Mouse (Mus musculus): ENCODE measurements at regions not wholly inside any gene's neighbourhood (a gene's known extent, or its start where the extent isn't known, plus 50 kb on each side); places are given as distances from the start of the nearest gene placed in this dataset.

- no peak overlapping the region for H3K4me3 ChIP-seq (ENCODE audit: low read depth, low read length)
- no peaks in the 10 kb centered on the region for H3K27me3 ChIP-seq (ENCODE audit: control insufficient read depth, insufficient read depth, low read length)
- ATAC-seq (ENCODE audit: insufficient number of reproducible peaks, insufficient read depth, low FRiP score, low read depth), result no peak
- H3K27ac ChIP-seq (ENCODE audit: low read length), result no peak overlapping the region
- no peak overlapping the region for H3K4me2 ChIP-seq (replicated peaks; ENCODE audit: low read depth, low read length)
- H3K9ac ChIP-seq (replicated peaks; ENCODE audit: low read depth, low read length), result no peak overlapping the region
- 42% methylated on average over 7 of the region's 7 CpGs for WGBS
- H3K4me1 ChIP-seq (ENCODE audit: control insufficient read depth, insufficient read depth, low read length), result peaks cover 5% of the 10 kb centered on the region; the same call in 1 of the 2 replicates
- H3K36me3 ChIP-seq (ENCODE audit: control insufficient read depth, insufficient read depth, low read length), result no peaks in the 10 kb centered on the region
- H3K9me3 ChIP-seq (ENCODE audit: control insufficient read depth, low read depth, low read length), result no peaks in the 10 kb centered on the region
Observed at GRCm38 (mm10) chr6:31293008-31293407, 105.5 kb upstream of the Mkln1 start.

DNA sequence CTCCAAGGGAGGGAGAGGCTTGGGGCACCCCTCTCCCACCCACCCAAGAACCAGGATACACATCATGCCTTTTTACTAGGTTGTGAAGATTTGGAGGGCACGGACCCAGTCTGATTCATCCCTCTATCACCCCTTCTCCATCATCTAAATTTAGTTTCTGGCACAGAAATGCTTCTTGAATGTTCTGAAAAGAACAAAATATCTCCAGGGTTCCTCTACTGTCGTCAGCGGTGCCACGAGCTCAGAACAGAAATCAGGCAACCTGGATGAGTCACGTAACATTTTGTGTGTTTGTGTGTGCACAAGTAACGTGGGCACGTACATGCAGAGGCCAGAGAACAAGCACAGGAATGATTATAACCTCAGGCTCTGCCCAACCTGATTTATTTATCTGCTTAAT is 99.1 kb upstream of the Mkln1 start:
- Histone ChIP-seq H3K4me2 (replicated peaks; ENCODE audit: low read depth, low read length) (no peak overlapping the region), H3K27me3 (ENCODE audit: control insufficient read depth, insufficient read depth, low read length) (no peaks in the 10 kb centered on the region), H3K27ac (ENCODE audit: low read length) (no peak overlapping the region), H3K4me3 (ENCODE audit: low read depth, low read length) (no peak overlapping the region), H3K9ac (replicated peaks; ENCODE audit: low read depth, low read length) (no peak overlapping the region), H3K36me3 (ENCODE audit: control insufficient read depth, insufficient read depth, low read length) (no peaks in the 10 kb centered on the region), H3K4me1 (ENCODE audit: control insufficient read depth, insufficient read depth, low read length) (no peaks in the 10 kb centered on the region), H3K9me3 (ENCODE audit: control insufficient read depth, low read depth, low read length) (no peaks in the 10 kb centered on the region)
- ATAC-seq (ENCODE audit: insufficient number of reproducible peaks, insufficient read depth, low FRiP score, low read depth), result no peak
- WGBS, result 87% methylated on average over 7 of the region's 7 CpGs

GRCm38 (mm10) chr6:31305736-31306135 is 92.8 kb upstream of the Mkln1 start:
- H3K4me1 ChIP-seq (ENCODE audit: control insufficient read depth, insufficient read depth, low read length), result no peaks in the 10 kb centered on the region
- ATAC-seq (ENCODE audit: insufficient number of reproducible peaks, insufficient read depth, low FRiP score, low read depth), result no peak
- no peaks in the 10 kb centered on the region for H3K9me3 ChIP-seq (ENCODE audit: control insufficient read depth, low read depth, low read length)
- no peaks in the 10 kb centered on the region for H3K36me3 ChIP-seq (ENCODE audit: control insufficient read depth, insufficient read depth, low read length)
- no peaks in the 10 kb centered on the region for H3K27me3 ChIP-seq (ENCODE audit: control insufficient read depth, insufficient read depth, low read length)
- no peak overlapping the region for H3K27ac ChIP-seq (ENCODE audit: low read length)
- H3K4me3 ChIP-seq (ENCODE audit: low read depth, low read length), result no peak overlapping the region
- H3K4me2 ChIP-seq (replicated peaks; ENCODE audit: low read depth, low read length), result no peak overlapping the region
- 64% methylated on average over 5 of the region's 5 CpGs for WGBS
- H3K9ac ChIP-seq (replicated peaks; ENCODE audit: low read depth, low read length), result no peak overlapping the region

DNA sequence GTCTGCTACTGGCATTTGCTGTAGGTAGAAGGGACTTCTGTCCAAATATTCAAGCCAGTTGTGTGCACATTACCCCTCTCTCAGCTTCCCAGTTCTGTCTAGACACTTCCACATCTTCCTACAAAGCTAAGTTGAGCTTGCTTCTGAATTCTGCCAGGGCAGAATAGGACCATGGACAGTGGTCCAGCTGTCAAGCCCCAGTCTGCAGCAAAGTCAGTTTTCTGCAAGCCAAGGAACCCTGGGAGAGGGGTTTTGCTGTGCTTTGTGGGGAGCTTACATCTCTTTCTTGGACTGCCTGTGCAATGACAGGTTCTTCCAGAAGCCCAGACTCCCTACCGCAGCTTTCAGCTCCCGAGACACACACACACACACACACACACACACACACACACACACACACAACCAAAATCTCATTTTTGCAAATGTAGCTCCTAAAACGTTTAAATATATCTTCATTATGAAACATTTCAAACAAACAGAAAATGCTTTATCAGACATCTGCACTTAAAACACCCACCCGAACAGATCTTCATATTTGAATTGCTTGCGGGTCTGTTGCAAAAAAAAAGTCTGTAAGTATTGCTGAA is 91.4 kb upstream of the Mkln1 start:
- WGBS, result 52% methylated on average over 5 of the region's 5 CpGs
- H3K4me3 ChIP-seq (ENCODE audit: low read depth, low read length), result no peak overlapping the region
- no peak overlapping the region for H3K9ac ChIP-seq (replicated peaks; ENCODE audit: low read depth, low read length)
- no peak for ATAC-seq (ENCODE audit: insufficient number of reproducible peaks, insufficient read depth, low FRiP score, low read depth)
- H3K4me1 ChIP-seq (ENCODE audit: control insufficient read depth, insufficient read depth, low read length), result no peaks in the 10 kb centered on the region
- no peaks in the 10 kb centered on the region for H3K27me3 ChIP-seq (ENCODE audit: control insufficient read depth, insufficient read depth, low read length)
- no peaks in the 10 kb centered on the region for H3K36me3 ChIP-seq (ENCODE audit: control insufficient read depth, insufficient read depth, low read length)
- no peak overlapping the region for H3K27ac ChIP-seq (ENCODE audit: low read length)
- no peak overlapping the region for H3K4me2 ChIP-seq (replicated peaks; ENCODE audit: low read depth, low read length)
- no peaks in the 10 kb centered on the region for H3K9me3 ChIP-seq (ENCODE audit: control insufficient read depth, low read depth, low read length)

GRCm38 (mm10) chr6:31307899-31308298 is 90.6 kb upstream of the Mkln1 start:
- Histone ChIP-seq H3K4me3 (ENCODE audit: low read depth, low read length) (no peak overlapping the region), H3K4me1 (ENCODE audit: control insufficient read depth, insufficient read depth, low read length) (no peaks in the 10 kb centered on the region), H3K4me2 (replicated peaks; ENCODE audit: low read depth, low read length) (no peak overlapping the region), H3K9me3 (ENCODE audit: control insufficient read depth, low read depth, low read length) (no peaks in the 10 kb centered on the region), H3K27me3 (ENCODE audit: control insufficient read depth, insufficient read depth, low read length) (no peaks in the 10 kb centered on the region), H3K27ac (ENCODE audit: low read length) (no peak overlapping the region), H3K36me3 (ENCODE audit: control insufficient read depth, insufficient read depth, low read length) (no peaks in the 10 kb centered on the region), H3K9ac (replicated peaks; ENCODE audit: low read depth, low read length) (no peak overlapping the region)
- 25% methylated on average over 4 of the region's 4 CpGs for WGBS
- ATAC-seq (ENCODE audit: insufficient number of reproducible peaks, insufficient read depth, low FRiP score, low read depth), result no peak

DNA sequence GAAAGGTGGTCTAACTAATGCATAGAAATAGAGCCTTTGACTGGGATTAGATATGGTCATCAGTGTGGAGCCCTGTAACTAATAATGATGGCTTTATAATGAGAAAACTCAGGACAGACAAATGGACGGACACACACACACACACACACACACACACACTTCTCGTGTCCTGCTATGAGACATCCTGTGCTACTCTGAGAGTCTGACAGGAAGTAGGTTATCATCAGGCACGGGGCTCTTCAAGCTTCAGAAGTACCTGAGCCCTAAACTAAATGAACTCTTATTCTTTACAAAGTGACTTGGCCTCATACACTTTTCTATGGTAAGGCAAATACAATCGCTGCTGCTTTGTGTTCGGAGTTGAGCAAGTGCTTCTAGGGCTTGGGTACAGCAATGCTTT is 87.9 kb upstream of the Mkln1 start:
- no peak overlapping the region for H3K9ac ChIP-seq (replicated peaks; ENCODE audit: low read depth, low read length)
- no peaks in the 10 kb centered on the region for H3K36me3 ChIP-seq (ENCODE audit: control insufficient read depth, insufficient read depth, low read length)
- 81% methylated on average over 5 of the region's 5 CpGs for WGBS
- H3K27ac ChIP-seq (ENCODE audit: low read length), result no peak overlapping the region
- no peaks in the 10 kb centered on the region for H3K9me3 ChIP-seq (ENCODE audit: control insufficient read depth, low read depth, low read length)
- no peaks in the 10 kb centered on the region for H3K4me1 ChIP-seq (ENCODE audit: control insufficient read depth, insufficient read depth, low read length)
- ATAC-seq (ENCODE audit: insufficient number of reproducible peaks, insufficient read depth, low FRiP score, low read depth), result no peak
- H3K4me3 ChIP-seq (ENCODE audit: low read depth, low read length), result no peak overlapping the region
- H3K4me2 ChIP-seq (replicated peaks; ENCODE audit: low read depth, low read length), result no peak overlapping the region
- H3K27me3 ChIP-seq (ENCODE audit: control insufficient read depth, insufficient read depth, low read length), result no peaks in the 10 kb centered on the region

DNA sequence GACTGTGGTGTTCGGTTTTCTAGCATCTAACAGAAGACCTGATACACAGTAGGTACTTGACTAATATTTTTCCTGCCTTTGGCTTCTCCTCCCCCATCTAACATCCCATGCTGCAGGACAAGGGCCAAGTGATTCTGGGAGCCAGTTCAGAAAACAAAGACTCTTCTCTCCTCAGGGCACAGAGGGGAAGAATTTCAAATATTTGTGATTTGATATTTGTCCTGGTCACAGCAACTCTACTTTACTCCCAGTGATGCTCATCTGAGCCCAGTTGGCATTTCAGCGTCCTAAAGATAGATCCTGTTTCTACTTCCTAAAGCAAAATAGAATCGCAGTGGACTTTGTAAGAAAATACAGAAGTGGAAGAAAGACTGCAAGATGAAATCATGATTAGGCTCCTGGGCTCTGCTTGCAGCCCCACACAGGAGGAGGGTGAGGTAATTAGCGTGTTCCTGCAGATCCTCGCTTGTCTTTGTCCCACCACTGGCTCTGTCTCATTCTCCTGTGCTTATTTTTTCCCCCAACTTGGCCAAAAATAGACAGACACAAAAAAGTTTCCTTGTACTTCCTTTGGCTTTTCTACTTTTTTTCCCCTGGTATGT is 84.6 kb upstream of the Mkln1 start:
- Histone ChIP-seq H3K4me1 (ENCODE audit: control insufficient read depth, insufficient read depth, low read length) (peaks cover 9% of the 10 kb centered on the region; the same call in 1 of the 2 replicates), H3K9me3 (ENCODE audit: control insufficient read depth, low read depth, low read length) (no peaks in the 10 kb centered on the region), H3K4me2 (replicated peaks; ENCODE audit: low read depth, low read length) (no peak overlapping the region), H3K4me3 (ENCODE audit: low read depth, low read length) (no peak overlapping the region), H3K27ac (ENCODE audit: low read length) (no peak overlapping the region), H3K36me3 (ENCODE audit: control insufficient read depth, insufficient read depth, low read length) (no peaks in the 10 kb centered on the region), H3K27me3 (ENCODE audit: control insufficient read depth, insufficient read depth, low read length) (no peaks in the 10 kb centered on the region), H3K9ac (replicated peaks; ENCODE audit: low read depth, low read length) (no peak overlapping the region)
- 58% methylated on average over 5 of the region's 5 CpGs for WGBS
- ATAC-seq (ENCODE audit: insufficient number of reproducible peaks, insufficient read depth, low FRiP score, low read depth), result no peak

DNA sequence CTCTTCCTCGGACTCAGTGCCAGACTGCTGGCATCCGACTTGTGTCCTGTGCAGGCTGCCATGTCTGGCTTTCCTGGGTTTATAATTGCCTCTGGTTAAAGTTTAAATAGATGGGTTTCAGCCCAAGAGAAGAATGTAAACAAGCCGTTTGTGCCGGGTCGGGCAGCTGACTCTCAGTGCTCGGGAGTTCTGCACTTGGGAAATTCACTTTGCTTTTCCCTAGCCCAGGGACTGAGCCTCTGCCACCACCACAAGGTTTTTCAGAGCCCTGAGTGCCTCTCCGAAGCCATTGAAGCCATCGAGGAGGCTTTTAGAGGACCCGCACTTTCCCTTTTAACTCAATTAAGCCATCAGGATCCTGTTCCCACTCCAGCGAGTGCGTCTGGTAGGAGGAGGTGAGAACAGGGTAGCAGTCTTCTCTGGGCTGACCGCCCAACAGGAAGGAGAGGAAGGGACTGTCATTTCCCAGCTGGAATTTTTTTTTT is 80.8 kb upstream of the Mkln1 start:
- Histone ChIP-seq H3K4me2 (replicated peaks; ENCODE audit: low read depth, low read length) (peak overlapping the region; percentile 38), H3K27me3 (ENCODE audit: control insufficient read depth, insufficient read depth, low read length) (no peaks in the 10 kb centered on the region), H3K9me3 (ENCODE audit: control insufficient read depth, low read depth, low read length) (no peaks in the 10 kb centered on the region), H3K27ac (ENCODE audit: low read length) (no peak overlapping the region), H3K36me3 (ENCODE audit: control insufficient read depth, insufficient read depth, low read length) (no peaks in the 10 kb centered on the region), H3K9ac (replicated peaks; ENCODE audit: low read depth, low read length) (no peak overlapping the region), H3K4me3 (ENCODE audit: low read depth, low read length) (peak overlapping the region; percentile 21), H3K4me1 (ENCODE audit: control insufficient read depth, insufficient read depth, low read length) (peaks cover 9% of the 10 kb centered on the region; the same call in 1 of the 2 replicates)
- peak; percentile 42; the same call in 1 of the 2 replicates for ATAC-seq (ENCODE audit: insufficient number of reproducible peaks, insufficient read depth, low FRiP score, low read depth)
- WGBS, result 4% methylated on average over 12 of the region's 12 CpGs

All from stomach, embryonic 14.5 days (tissue).